Mouse (Mus musculus): ENCODE data around the gene Sirt2.

GRCm38 (mm10) chr7:28820358-28821260 is 54.1 kb downstream of the Sirt2 start:
- TF ChIP-seq CTCF (IDR thresholded peaks at IDR 0.05; ENCODE audit: low read depth, low read length) (no peak), POLR2A (IDR thresholded peaks at IDR 0.05; ENCODE audit: insufficient read depth, low read length) (no peak), EP300 (IDR thresholded peaks at IDR 0.05; ENCODE audit: insufficient read depth, low read depth, low read length) (no peak)

Measured in ES-Bruce4 (cell line).